Mouse (Mus musculus) olfactory bulb, adult 2 months (tissue): Measurements from ENCODE around the gene Rhbdl3.

Experiments used
- CTCF ChIP-seq: fragments of 200-500 bp; IDR thresholded peaks from 2 replicates; pipeline ENCODE4 v1.5.1; 2012; ENCODE audit warnings: low read depth, mild to moderate bottlenecking, low read length, moderate library complexity; ENCODE audit not compliant: insufficient read depth
- POLR2A ChIP-seq: fragments of 200-500 bp; IDR thresholded peaks from 2 replicates; pipeline ENCODE4 v1.6.1; 2012; ENCODE audit warnings: mild to moderate bottlenecking, low read depth, low read length, moderate library complexity; ENCODE audit not compliant: insufficient read depth

DNA sequence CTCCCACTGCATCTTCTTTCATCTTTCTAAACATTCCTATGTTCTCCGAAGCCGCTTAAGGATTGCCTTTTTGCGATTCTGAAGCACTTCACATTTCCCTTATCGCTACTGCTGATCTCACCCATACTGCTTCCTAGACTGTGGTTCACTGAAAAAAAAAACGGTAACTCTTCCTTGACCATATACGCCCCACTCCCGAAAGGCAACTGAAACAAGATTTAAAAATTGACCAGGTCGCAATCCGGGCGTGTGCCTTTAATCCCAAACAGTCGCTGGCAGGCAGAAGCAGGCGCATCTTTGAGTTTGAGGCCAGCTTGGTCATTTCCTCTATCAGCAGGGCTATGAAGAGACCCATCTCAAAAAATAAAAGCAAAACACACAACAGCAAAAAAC is 81.9 kb downstream of the Rhbdl3 start:
- TF ChIP-seq CTCF (no peak), POLR2A (no peak)
